Mouse (Mus musculus) liver, embryonic 14.5 days (tissue): ENCODE measurements around the gene Stard13. TPM values are rescaled to one million over a fixed set of nuclear protein-coding genes. Genes with fewer than 3 reads are reported as not detected.
A peak's percentile ranks its signal among the peaks of the same experiment; 100 is the strongest.

Experiments
- ATAC-seq: fragments of 200-750 bp; cut with Nextera tagmentation; 2 replicates; pipeline ENCODE4 v1.8.0; 2017; ENCODE audit warnings: moderate number of reproducible peaks, mild to moderate bottlenecking, moderate library complexity; ENCODE audit not compliant: insufficient read depth
- DNase-seq, 3 experiments: peaks; one replicate each; pipeline ENCODE4 v3.0.0-alpha.2; 2012 to 2013; ENCODE audit warnings: low read depth in 3 of 3, low spot score in 3 of 3
- H3K27ac ChIP-seq: fragments of 300-500 bp; sonication (generic); 2 replicates; pipeline ENCODE4 v1.5.1; 2014; ENCODE audit warnings: moderate library complexity, mild to moderate bottlenecking, control low read depth, inconsistent platforms
- H3K27me3 ChIP-seq: fragments of 300-500 bp; sonication (generic); 2 replicates; pipeline ENCODE4 v1.6.1; 2014; ENCODE audit warnings: mild to moderate bottlenecking, low read length, moderate library complexity; ENCODE audit not compliant: control insufficient read depth, insufficient read depth
- H3K36me3 ChIP-seq: fragments of 300-500 bp; sonication (generic); replicated peaks from 2 replicates; pipeline ENCODE4 v1.6.1; 2014; ENCODE audit warnings: low read depth; ENCODE audit not compliant: control insufficient read depth, insufficient read depth
- H3K4me1 ChIP-seq, 2 experiments: fragments of 200-500 bp in 1 of 2; fragments of 300-500 bp in 1 of 2; sonication (generic) in 1 of 2; replicated peaks; 2 replicates each; pipeline ENCODE4 v1.6.1; 2012 to 2014; ENCODE audit warnings: antibody characterized with exemption in 1 of 2, inconsistent platforms in 1 of 2, low read length in 1 of 2; ENCODE audit not compliant: control insufficient read depth in 2 of 2, insufficient read depth in 2 of 2
- H3K4me2 ChIP-seq: fragments of 300-500 bp; sonication (generic); 2 replicates; pipeline ENCODE4 v1.6.1; 2014; ENCODE audit warnings: low read depth, mild to moderate bottlenecking, control low read depth, moderate library complexity
- H3K4me3 ChIP-seq, 2 experiments: fragments of 200-500 bp in 1 of 2; fragments of 300-500 bp in 1 of 2; sonication (generic) in 1 of 2; 2 replicates each; pipeline ENCODE4 v1.5.1; 2012 to 2014; ENCODE audit warnings: low read depth in 2 of 2, low read length in 2 of 2, mild to moderate bottlenecking in 2 of 2, control low read depth in 1 of 2, inconsistent platforms in 1 of 2, moderate library complexity in 1 of 2; ENCODE audit not compliant: insufficient read depth in 1 of 2
- H3K9ac ChIP-seq: fragments of 300-500 bp; sonication (generic); replicated peaks from 2 replicates; pipeline ENCODE4 v1.6.1; 2014; ENCODE audit warnings: mild to moderate bottlenecking, control low read depth, moderate library complexity
- H3K9me3 ChIP-seq: fragments of 300-500 bp; sonication (generic); 2 replicates; pipeline ENCODE4 v1.6.1; 2016; ENCODE audit warnings: low read length, mixed read lengths; ENCODE audit not compliant: control insufficient read depth
- CTCF ChIP-seq: IDR thresholded peaks from 2 replicates; pipeline ENCODE4 v1.5.1; 2016; ENCODE audit warnings: antibody characterized with exemption, low read depth, control low read depth
- EP300 ChIP-seq: IDR thresholded peaks from 2 replicates; pipeline ENCODE4 v1.6.1; 2016; ENCODE audit warnings: antibody characterized with exemption, low read depth
- WGBS: fragments of 180-500 bp; shearing (Covaris S2); extraction: QIAGEN DNeasy Blood & Tissue Kit; methylation state at CpG from one replicate; pipeline ENCODE4 v1.1.7; 2014; ENCODE audit not compliant: insufficient replicate concordance; 5-methylcytosine and 5-hydroxymethylcytosine counted together
- polyA plus RNA-seq, 2 experiments: library from polyadenylated mRNA; depleted of rRNA in 1 of 2; stranded (reverse) in 1 of 2; unstranded in 1 of 2; fragments of >200 nt; fragmentation: Nextera tagmentation in 1 of 2; extraction: Ambion mirVana in 1 of 2; gene quantifications; 2 replicates each; pipeline versions ENCODE4 v1.2.1 to v1.2.3; 2012 to 2014

Stard13 gene
- 0.93 and 1.1 TPM in 2 replicates for polyA plus RNA-seq (2012; rRNA removed)
- 0.48 and 0.56 TPM in 2 replicates for polyA plus RNA-seq (2014; fragmentation: Nextera tagmentation; extraction: Ambion mirVana)

DNA sequence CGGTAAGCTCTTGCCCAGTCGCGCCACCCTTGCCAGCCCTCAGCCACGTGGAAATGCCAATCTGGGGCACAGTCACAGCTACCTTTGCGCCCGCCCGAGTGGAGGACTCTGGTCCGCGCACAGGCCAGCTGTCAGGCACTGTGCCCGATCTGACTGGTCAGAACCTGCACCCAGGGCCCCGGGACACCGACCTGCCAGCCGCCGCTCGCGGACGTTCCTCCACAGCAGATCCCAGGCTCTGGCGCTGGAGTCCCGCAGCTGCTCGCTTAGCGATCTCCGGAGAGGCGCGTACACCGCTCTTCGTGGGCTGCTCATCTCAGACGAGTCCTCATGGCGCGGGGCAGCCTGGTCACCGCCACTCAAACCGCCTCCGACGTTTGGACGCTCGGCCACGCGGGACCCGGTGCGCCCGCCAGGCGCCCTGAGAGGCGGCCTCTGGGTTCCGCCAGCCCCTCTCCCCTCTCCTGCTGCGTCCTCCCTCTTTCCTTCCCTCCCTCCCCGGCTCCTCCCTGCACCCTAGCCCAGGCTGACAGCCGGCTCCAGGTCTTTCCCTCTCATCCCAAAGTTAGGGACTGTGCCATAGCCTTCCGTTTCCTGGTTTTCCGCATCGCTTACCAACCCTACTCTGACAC lies at the start of gene Stard13:
Stard13 (minus strand) TSS at position 437 of the 632 bp plus-strand sequence.
- no peaks in the 10 kb centered on the region for H3K9me3 ChIP-seq
- no peaks in the 10 kb centered on the region for H3K36me3 ChIP-seq
- peak within 1 kb of the TSS; percentile 18; the same call in 1 of the 2 replicates for H3K9ac ChIP-seq
- H3K4me1 ChIP-seq: no peaks in the 10 kb centered on the region
- H3K27ac ChIP-seq: no peak within 1 kb of the TSS
- 1% methylated on average over 48 of the region's 49 CpGs for WGBS
- ATAC-seq (peak; percentile 32; the same call in 1 of the 2 replicates), DNase-seq (no peak)
- peak within 1 kb of the TSS; percentile 34 to 49 for H3K4me3 ChIP-seq
- TF ChIP-seq EP300 (no peak), CTCF (no peak)
- peaks cover 17% of the 10 kb centered on the region for H3K27me3 ChIP-seq
- H3K4me2 ChIP-seq: peak within 1 kb of the TSS; percentile 63

DNA sequence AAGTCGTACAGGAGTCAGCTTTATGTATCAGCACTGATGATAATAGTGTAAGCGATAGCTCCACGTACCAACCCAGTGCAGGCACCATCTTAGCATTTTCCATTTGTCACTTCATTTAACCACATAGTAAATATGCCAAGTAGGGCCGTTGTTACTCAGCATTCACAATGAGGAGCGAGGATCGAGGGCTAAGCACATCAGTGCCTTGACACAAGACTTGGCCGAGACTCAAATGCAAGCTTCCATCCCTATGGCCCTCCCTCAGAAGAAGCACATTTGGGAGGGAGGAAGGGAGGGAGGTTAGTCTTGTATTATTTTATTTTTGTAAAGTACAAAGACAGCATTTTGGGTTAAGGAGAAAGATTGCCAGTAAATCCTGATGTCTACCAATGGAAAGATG lies 45.9 kb upstream of the Stard13 start:
- 69% methylated on average over 7 of the region's 7 CpGs for WGBS
- DNase-seq (no peak), ATAC-seq (no peak)
- H3K4me2 ChIP-seq: no peak overlapping the region
- H3K27ac ChIP-seq: no peak overlapping the region
- no peak overlapping the region for H3K9ac ChIP-seq
- no peaks in the 10 kb centered on the region for H3K4me1 ChIP-seq
- H3K36me3 ChIP-seq: no peaks in the 10 kb centered on the region
- no peaks in the 10 kb centered on the region for H3K27me3 ChIP-seq
- H3K4me3 ChIP-seq: no peak overlapping the region
- no peaks in the 10 kb centered on the region for H3K9me3 ChIP-seq
- TF ChIP-seq CTCF (no peak), EP300 (no peak)

DNA sequence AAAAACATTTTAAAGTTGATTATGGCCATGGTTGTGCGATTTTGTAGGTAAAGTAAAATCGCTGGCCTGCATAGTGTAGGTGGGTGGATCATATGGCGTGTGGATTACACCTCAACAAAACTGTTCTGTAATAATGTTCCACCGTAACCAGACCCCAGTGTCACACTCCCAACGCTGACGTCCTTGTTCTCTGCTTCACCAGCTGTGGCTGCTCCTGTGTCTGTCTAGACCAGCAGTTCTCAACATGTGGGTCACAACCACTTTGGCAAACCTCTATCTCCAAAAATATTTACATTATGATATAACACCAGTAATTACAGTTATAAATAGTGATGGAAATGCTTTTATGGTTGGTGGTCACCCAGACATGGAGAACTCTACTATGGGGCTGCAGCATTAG lies 44.3 kb upstream of the Stard13 start:
- 67% methylated on average over 6 of the region's 6 CpGs for WGBS
- no peak overlapping the region for H3K4me3 ChIP-seq
- no peak overlapping the region for H3K9ac ChIP-seq
- no peak overlapping the region for H3K4me2 ChIP-seq
- DNase-seq (no peak), ATAC-seq (no peak)
- no peaks in the 10 kb centered on the region for H3K4me1 ChIP-seq
- no peaks in the 10 kb centered on the region for H3K27me3 ChIP-seq
- H3K27ac ChIP-seq: no peak overlapping the region
- H3K36me3 ChIP-seq: no peaks in the 10 kb centered on the region
- no peaks in the 10 kb centered on the region for H3K9me3 ChIP-seq
- no peak for TF ChIP-seq EP300
- TF ChIP-seq CTCF: no peak

DNA sequence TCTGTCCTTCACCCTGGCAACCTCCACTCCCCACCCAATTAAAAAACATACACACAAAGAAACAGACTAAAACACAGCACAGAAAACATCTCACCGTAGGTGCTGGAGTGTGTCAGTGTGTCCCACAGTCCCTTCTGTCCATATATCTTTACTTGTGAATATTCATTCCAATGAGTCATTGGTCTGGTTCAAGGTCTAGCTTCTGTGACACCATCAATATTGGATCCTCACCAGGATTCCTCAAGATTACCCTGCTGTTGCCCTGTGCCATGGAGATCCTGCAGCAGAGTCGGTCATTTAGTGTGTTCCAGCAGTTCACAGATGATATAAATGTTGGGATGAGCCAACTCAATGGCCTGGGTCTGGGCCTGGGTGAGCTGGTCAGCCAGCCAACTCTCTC lies 42.4 kb upstream of the Stard13 start:
- Histone ChIP-seq H3K27me3 (no peaks in the 10 kb centered on the region), H3K36me3 (no peaks in the 10 kb centered on the region), H3K4me2 (no peak overlapping the region), H3K4me1 (no peaks in the 10 kb centered on the region), H3K9me3 (no peaks in the 10 kb centered on the region), H3K9ac (no peak overlapping the region), H3K4me3 (no peak overlapping the region), H3K27ac (no peak overlapping the region)
- TF ChIP-seq CTCF (no peak), EP300 (no peak)
- 63% methylated on average over 2 of the region's 2 CpGs for WGBS
- ATAC-seq (no peak), DNase-seq (no peak)

DNA sequence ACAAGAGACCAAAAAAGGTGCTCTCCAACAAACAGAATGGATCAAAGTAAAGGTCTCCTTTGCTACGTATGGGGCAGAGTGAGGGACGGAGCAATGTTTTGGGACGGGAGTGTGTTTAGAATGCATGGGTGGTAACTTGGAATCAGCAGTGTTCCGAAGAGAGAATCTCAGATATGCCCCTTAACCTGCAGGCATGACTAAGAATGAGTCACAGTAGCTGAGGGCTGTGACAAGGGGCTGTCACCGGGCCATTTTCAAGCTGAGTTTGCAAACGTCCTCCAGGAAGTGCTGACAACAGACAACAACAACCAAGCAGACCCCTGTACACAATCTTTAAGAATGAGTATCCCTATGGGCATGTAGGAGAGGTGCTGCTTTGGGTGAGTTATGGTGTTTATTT lies 40.6 kb upstream of the Stard13 start:
- Histone ChIP-seq H3K4me2 (no peak overlapping the region), H3K27me3 (no peaks in the 10 kb centered on the region), H3K4me1 (no peaks in the 10 kb centered on the region), H3K27ac (no peak overlapping the region), H3K9ac (no peak overlapping the region), H3K36me3 (no peaks in the 10 kb centered on the region), H3K4me3 (no peak overlapping the region), H3K9me3 (no peaks in the 10 kb centered on the region)
- DNase-seq (no peak), ATAC-seq (no peak)
- TF ChIP-seq CTCF (no peak), EP300 (no peak)
- 55% methylated on average over 6 of the region's 6 CpGs for WGBS
